Mouse (Mus musculus): ENCODE measurements around the gene Ing3. TPM values are rescaled to one million over a fixed set of nuclear protein-coding genes. Genes with fewer than 3 reads are reported as not detected.

Gene Ing3
- total and polyA plus RNA-seq, 3 experiments = 14.5 to 34.3 (median 21.9) TPM

DNA sequence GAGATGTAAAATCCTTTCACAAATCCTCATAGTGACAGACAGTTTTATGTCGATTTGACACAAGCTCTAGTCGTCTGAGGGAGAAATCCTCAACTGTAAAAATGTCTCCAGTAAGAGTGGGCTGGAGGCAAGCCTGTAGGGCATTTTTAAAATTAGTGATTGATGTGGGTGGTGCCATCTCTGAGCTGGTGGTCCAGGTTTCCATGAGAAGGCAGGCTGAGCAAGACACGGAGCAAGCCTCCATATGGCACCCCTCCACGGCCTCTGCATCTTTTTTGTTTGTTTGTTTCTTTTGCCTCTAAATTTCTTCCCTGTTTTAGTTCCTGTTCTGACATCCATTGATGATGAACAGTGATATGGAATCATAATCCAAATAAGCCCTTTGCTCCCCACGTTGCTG is 63.1 kb downstream of the Ing3 start:
- Histone ChIP-seq H3K9me3 (replicated peaks; ENCODE audit: low read length) (no peaks in the 10 kb centered on the region), H3K4me1 (ENCODE audit: control insufficient read depth in 1 of 2, insufficient read depth in 2 of 2) (peaks cover 0 to 5% of the 10 kb centered on the region in 2 experiments; a peak in 1 of 4 replicates), H3K27me3 (replicated peaks) (no peaks in the 10 kb centered on the region), H3K4me2 (ENCODE audit: insufficient read depth, low read depth, poor library complexity, severe bottlenecking) (no peak overlapping the region), H3K4me3 (replicated peaks in 1 of 3; ENCODE audit: low read depth in 2 of 3, low read length in 2 of 3, poor library complexity in 1 of 3) (no peak overlapping the region), H3K27ac (ENCODE audit: insufficient read depth, low read depth) (no peak overlapping the region), H3K36me3 (replicated peaks in 1 of 2; ENCODE audit: control insufficient read depth in 1 of 2, insufficient read depth in 1 of 2, low read length in 1 of 2) (no peaks in the 10 kb centered on the region), H3K79me2 (replicated peaks; ENCODE audit: control insufficient read depth, extremely low read depth, insufficient read depth, poor library complexity, severe bottlenecking) (no peaks in the 10 kb centered on the region), H3K9ac (ENCODE audit: insufficient read depth, low read depth) (no peak overlapping the region)
- dilution Hi-C loops (cut with MboI; ENCODE audit: extremely low pct_ligation_motif_present, extremely low pct_unique_long_range_greater_than_20kb, low sequenced_read_pairs) (no loop called here), in situ Hi-C loops (cut with MboI; ENCODE audit: low pct_ligation_motif_present, low pct_unique_long_range_greater_than_20kb, low sequenced_read_pairs) (no loop called here)
- TF ChIP-seq MAX (IDR thresholded peaks at IDR 0.05; ENCODE audit: low read length) = no peak
- no peak for TF ChIP-seq JUND (conservative IDR thresholded peaks at IDR 0.05; ENCODE audit: low read depth, low read length)
- no peak for TF ChIP-seq NRF1 (IDR thresholded peaks at IDR 0.05; ENCODE audit: low read depth, low read length)
- no peak for TF ChIP-seq ZNF384 (IDR thresholded peaks at IDR 0.05; ENCODE audit: low read depth, low read length)
- no peak for TF ChIP-seq CHD1 (IDR thresholded peaks at IDR 0.05; ENCODE audit: low read depth, low read length)
- no peak for TF ChIP-seq POLR2A (IDR thresholded peaks at IDR 0.05; ENCODE audit: low read depth, low read length)
- TF ChIP-seq MXI1 (IDR thresholded peaks at IDR 0.05; ENCODE audit: low read depth, low read length) = no peak
- no peak for TF ChIP-seq MAFK (IDR thresholded peaks at IDR 0.05; ENCODE audit: insufficient replicate concordance, low read length)
- TF ChIP-seq IRF4 (IDR thresholded peaks at IDR 0.05; ENCODE audit: low read depth, low read length) = no peak
- no peak for TF ChIP-seq ZKSCAN1 (IDR thresholded peaks at IDR 0.05; ENCODE audit: borderline replicate concordance, low read depth, low read length)
- TF ChIP-seq GABPA (IDR thresholded peaks at IDR 0.05; ENCODE audit: insufficient replicate concordance, low read depth, low read length) = no peak
- no peak for TF ChIP-seq MYC (IDR thresholded peaks at IDR 0.05; ENCODE audit: low read depth, low read length)
- TF ChIP-seq ETS1 (conservative IDR thresholded peaks at IDR 0.05; ENCODE audit: low read depth, low read length) = no peak
- DNase-seq (ENCODE audit: extremely low read depth) = no peak

DNA sequence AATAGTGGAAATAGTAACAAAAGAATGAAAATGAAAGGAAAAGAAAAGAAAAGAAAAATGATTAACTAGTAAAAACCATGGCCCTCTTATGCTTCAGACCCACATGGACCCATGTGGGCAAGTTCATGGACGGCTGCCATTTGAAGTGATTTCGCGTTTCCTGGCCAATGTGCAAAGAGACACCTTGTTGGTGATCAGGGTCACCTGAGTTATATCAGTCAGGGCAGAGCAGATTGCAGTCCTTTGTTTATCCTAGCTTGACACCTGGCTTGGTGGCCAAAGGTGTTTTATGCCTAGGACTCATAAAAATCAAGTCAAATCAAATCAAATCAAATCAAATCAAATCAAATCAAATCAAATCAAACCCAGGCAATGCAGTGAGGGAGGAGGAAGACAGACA is 64.0 kb downstream of the Ing3 start:
- in situ Hi-C loops (cut with MboI; ENCODE audit: low pct_ligation_motif_present, low pct_unique_long_range_greater_than_20kb, low sequenced_read_pairs) (no loop called here), dilution Hi-C loops (cut with MboI; ENCODE audit: extremely low pct_ligation_motif_present, extremely low pct_unique_long_range_greater_than_20kb, low sequenced_read_pairs) (no loop called here)
- TF ChIP-seq CHD1 (IDR thresholded peaks at IDR 0.05; ENCODE audit: low read depth, low read length) (no peak), KAT2A (IDR thresholded peaks at IDR 0.05; ENCODE audit: insufficient replicate concordance, low read length) (no peak), ZC3H11A (IDR thresholded peaks at IDR 0.05; ENCODE audit: low read depth, low read length) (no peak), UBTF (IDR thresholded peaks at IDR 0.05; ENCODE audit: low read depth, low read length) (no peak), JUN (IDR thresholded peaks at IDR 0.05; ENCODE audit: insufficient read depth, low read depth, low read length) (no peak), NELFE (IDR thresholded peaks at IDR 0.05; ENCODE audit: low read depth, low read length) (no peak), POLR2A (IDR thresholded peaks at IDR 0.05; ENCODE audit: low read depth, low read length) (no peak), HCFC1 (IDR thresholded peaks at IDR 0.05; ENCODE audit: low read depth, low read length) (no peak), SIN3A (IDR thresholded peaks at IDR 0.05; ENCODE audit: low read length) (no peak), ZMIZ1 (IDR thresholded peaks at IDR 0.05; ENCODE audit: low read depth, low read length) (no peak), ETS1 (conservative IDR thresholded peaks at IDR 0.05; ENCODE audit: low read depth, low read length) (no peak), MXI1 (IDR thresholded peaks at IDR 0.05; ENCODE audit: low read depth, low read length) (no peak), NRF1 (IDR thresholded peaks at IDR 0.05; ENCODE audit: low read depth, low read length) (no peak), RAD21 (IDR thresholded peaks at IDR 0.05; ENCODE audit: low read depth, low read length) (no peak), GABPA (IDR thresholded peaks at IDR 0.05; ENCODE audit: insufficient replicate concordance, low read depth, low read length) (no peak)
- Histone ChIP-seq H3K4me3 (replicated peaks in 1 of 3; ENCODE audit: low read depth in 2 of 3, low read length in 2 of 3, poor library complexity in 1 of 3) (no peak overlapping the region), H3K4me2 (ENCODE audit: insufficient read depth, low read depth, poor library complexity, severe bottlenecking) (no peak overlapping the region), H3K36me3 (replicated peaks in 1 of 2; ENCODE audit: control insufficient read depth in 1 of 2, insufficient read depth in 1 of 2, low read length in 1 of 2) (no peaks in the 10 kb centered on the region), H3K27ac (ENCODE audit: insufficient read depth, low read depth) (no peak overlapping the region), H3K79me2 (replicated peaks; ENCODE audit: control insufficient read depth, extremely low read depth, insufficient read depth, poor library complexity, severe bottlenecking) (no peaks in the 10 kb centered on the region), H3K9ac (ENCODE audit: insufficient read depth, low read depth) (no peak overlapping the region), H3K9me3 (replicated peaks; ENCODE audit: low read length) (no peaks in the 10 kb centered on the region), H3K27me3 (replicated peaks) (no peaks in the 10 kb centered on the region), H3K4me1 (ENCODE audit: control insufficient read depth in 1 of 2, insufficient read depth in 2 of 2) (peaks cover 0 to 5% of the 10 kb centered on the region in 2 experiments; a peak in 1 of 4 replicates)
- no peak for DNase-seq (ENCODE audit: extremely low read depth)
